Mouse (Mus musculus) heart, postnatal 4 days (tissue): Measurements from ENCODE around the gene Orc1. TPM values are rescaled to one million over a fixed set of nuclear protein-coding genes. Genes with fewer than 3 reads are reported as not detected.

ENCODE experiments used
- DNase-seq: peaks from one replicate; pipeline ENCODE4 v3.0.0; 2021
- total RNA-seq, 2 experiments: library from RNA; stranded (reverse); gene quantifications; 2 replicates each; pipeline ENCODE4 v1.2.3; 2021

Gene Orc1
- total RNA-seq = 1 to 10 TPM; 3.4 to 4.3 TPM

- peak; percentile 98 for DNase-seq
Observed at GRCm38 (mm10) chr4:108578840-108579742, at the start of gene Orc1, which contains the start of gene Prpf38a. TSS of gene Orc1 (plus strand) at chr4:108579423. TSS of gene Prpf38a (minus strand) at chr4:108579336.

GRCm38 (mm10) chr4:108539701-108540100 is 39.5 kb upstream of the Orc1 start:
- DNase-seq = no peak

GRCm38 (mm10) chr4:108565026-108565425 is 14.2 kb upstream of the Orc1 start:
- DNase-seq = no peak

GRCm38 (mm10) chr4:108572644-108573043 is 6.6 kb upstream of the Orc1 start:
- no peak for DNase-seq

- no peak for DNase-seq
Observed at GRCm38 (mm10) chr4:108579743-108580411, 654 bp downstream of the Orc1 start.

- no peak for DNase-seq
Observed at GRCm38 (mm10) chr4:108593376-108593775, 14.2 kb downstream of the Orc1 start.

GRCm38 (mm10) chr4:108595785-108596184 is 16.6 kb downstream of the Orc1 start:
- DNase-seq = no peak

GRCm38 (mm10) chr4:108598306-108598705 is 19.1 kb downstream of the Orc1 start:
- no peak for DNase-seq

GRCm38 (mm10) chr4:108601870-108602269 is 22.6 kb downstream of the Orc1 start:
- DNase-seq = no peak

- DNase-seq = no peak
Observed at GRCm38 (mm10) chr4:108608651-108609050, 29.4 kb downstream of the Orc1 start.

- DNase-seq = no peak
Observed at GRCm38 (mm10) chr4:108610935-108611334, 31.7 kb downstream of the Orc1 start.

- DNase-seq = no peak
Observed at GRCm38 (mm10) chr4:108618586-108618985, 39.4 kb downstream of the Orc1 start.

GRCm38 (mm10) chr4:108619165-108619564 is 39.9 kb downstream of the Orc1 start:
- peak; percentile 25 for DNase-seq

- DNase-seq = peak; percentile 88
Observed at GRCm38 (mm10) chr4:108619587-108620341, 40.5 kb downstream of the Orc1 start, which contains the start of gene Cc2d1b. TSS of gene Cc2d1b (plus strand) at chr4:108619940.

- DNase-seq = no peak
Observed at GRCm38 (mm10) chr4:108620536-108620935, 41.3 kb downstream of the Orc1 start.

GRCm38 (mm10) chr4:108621504-108621903 is 42.3 kb downstream of the Orc1 start:
- peak; percentile 31 for DNase-seq

- DNase-seq = no peak
Observed at GRCm38 (mm10) chr4:108627066-108627465, 47.8 kb downstream of the Orc1 start.

GRCm38 (mm10) chr4:108629363-108629880 is 50.2 kb downstream of the Orc1 start:
- DNase-seq = no peak

- no peak for DNase-seq
Observed at GRCm38 (mm10) chr4:108630096-108630495, 50.9 kb downstream of the Orc1 start.

GRCm38 (mm10) chr4:108631616-108632015 is 52.4 kb downstream of the Orc1 start:
- no peak for DNase-seq

GRCm38 (mm10) chr4:108633703-108634102 is 54.5 kb downstream of the Orc1 start:
- DNase-seq = no peak

GRCm38 (mm10) chr4:108634696-108635095 is 55.5 kb downstream of the Orc1 start:
- DNase-seq = no peak
